Mouse (Mus musculus) brain, embryonic 14.5 days (tissue): ENCODE data around the gene Lgals8.

Experiments used
- CTCF ChIP-seq: fragments of 200-500 bp; IDR thresholded peaks from 2 replicates; pipeline ENCODE4 v1.5.1; 2012; ENCODE audit warnings: inconsistent platforms, mild to moderate bottlenecking, moderate library complexity, borderline replicate concordance; ENCODE audit not compliant: insufficient read depth, insufficient read length; ENCODE audit errors: extremely low read depth
- POLR2A ChIP-seq: fragments of 200-500 bp; IDR thresholded peaks from 2 replicates; pipeline ENCODE4 v1.6.1; 2012; ENCODE audit warnings: mild to moderate bottlenecking, inconsistent platforms, borderline replicate concordance; ENCODE audit not compliant: poor library complexity, insufficient read depth, insufficient read length, severe bottlenecking; ENCODE audit errors: extremely low read depth

DNA sequence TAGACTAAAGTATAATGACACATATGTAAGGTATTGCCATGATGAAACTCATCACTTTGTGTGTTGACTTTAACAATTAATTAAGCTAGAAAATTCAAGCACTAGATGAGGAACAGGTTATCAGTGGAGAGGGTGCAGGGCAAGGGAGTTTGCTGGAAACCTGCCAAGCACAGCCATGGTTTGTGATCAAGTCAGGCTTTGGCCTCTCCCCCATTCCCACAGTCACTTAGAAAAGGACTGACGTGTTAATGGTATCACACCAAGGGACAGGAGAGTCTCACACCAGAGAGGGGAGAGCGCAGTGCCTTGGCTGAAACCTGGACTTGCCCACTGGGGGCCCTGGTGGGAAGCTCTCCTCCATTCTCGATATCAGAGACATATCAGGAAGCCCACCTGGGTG, 40.6 kb upstream of the Lgals8 start:
- no peak for TF ChIP-seq POLR2A
- no peak for TF ChIP-seq CTCF
